Mouse (Mus musculus) embryonic facial prominence, embryonic 11.5 days (tissue): ENCODE measurements around the gene Mrpl51. TPM values are rescaled to one million over a fixed set of nuclear protein-coding genes. Genes with fewer than 3 reads are reported as not detected.
A peak's percentile ranks its signal among the peaks of the same experiment; 100 is the strongest.

Experiments
- ATAC-seq: fragments of 200-750 bp; cut with Nextera tagmentation; replicated peaks from 2 replicates; pipeline ENCODE4 v1.8.0; 2017; ENCODE audit warnings: low read depth; ENCODE audit not compliant: insufficient number of reproducible peaks, low FRiP score, low TSS enrichment
- DNase-seq: peaks from one replicate; pipeline ENCODE4 v3.0.0-alpha.2; 2015; ENCODE audit warnings: low spot score
- H3K27ac ChIP-seq: fragments of 300-500 bp; sonication (generic); replicated peaks from 2 replicates; pipeline ENCODE4 v1.5.1; 2014; ENCODE audit warnings: mild to moderate bottlenecking, low read depth, low read length, control low read depth
- H3K27me3 ChIP-seq: fragments of 300-500 bp; sonication (generic); 2 replicates; pipeline ENCODE4 v1.6.1; 2014; ENCODE audit warnings: mild to moderate bottlenecking, low read length, moderate library complexity, mixed read lengths; ENCODE audit not compliant: control insufficient read depth, insufficient read depth
- H3K36me3 ChIP-seq: fragments of 300-500 bp; sonication (generic); replicated peaks from 2 replicates; pipeline ENCODE4 v1.6.1; 2014; ENCODE audit warnings: low read depth, mild to moderate bottlenecking, low read length, moderate library complexity, mixed read lengths; ENCODE audit not compliant: control insufficient read depth, insufficient read depth
- H3K4me1 ChIP-seq: fragments of 300-500 bp; sonication (generic); 2 replicates; pipeline ENCODE4 v1.6.1; 2014; ENCODE audit warnings: low read length, mixed read lengths; ENCODE audit not compliant: control insufficient read depth, insufficient read depth
- H3K4me2 ChIP-seq: fragments of 300-500 bp; sonication (generic); 2 replicates; pipeline ENCODE4 v1.6.1; 2014; ENCODE audit warnings: low read depth, mild to moderate bottlenecking, control low read depth, low read length, moderate library complexity
- H3K4me3 ChIP-seq: fragments of 300-500 bp; sonication (generic); 2 replicates; pipeline ENCODE4 v1.5.1; 2014; ENCODE audit warnings: low read depth, low read length, control low read depth
- H3K9ac ChIP-seq: fragments of 300-500 bp; sonication (generic); replicated peaks from 2 replicates; pipeline ENCODE4 v1.6.1; 2014; ENCODE audit warnings: mild to moderate bottlenecking, control low read depth, low read length
- H3K9me3 ChIP-seq: fragments of 300-500 bp; sonication (generic); replicated peaks from 2 replicates; pipeline ENCODE4 v1.6.1; 2016; ENCODE audit warnings: mild to moderate bottlenecking, low read length, inconsistent platforms, mixed read lengths; ENCODE audit not compliant: control insufficient read depth
- WGBS: fragments of 180-500 bp; shearing (Covaris S2); extraction: QIAGEN DNeasy Blood & Tissue Kit; methylation state at CpG from one replicate; pipeline ENCODE4 v1.1.7; 2014; 5-methylcytosine and 5-hydroxymethylcytosine counted together
- polyA plus RNA-seq: library from polyadenylated mRNA; unstranded; fragments of >200 nt; fragmentation: Nextera tagmentation; extraction: Ambion mirVana; gene quantifications from 2 replicates; pipeline ENCODE4 v1.2.1, GENCODE M21; 2014

The Mrpl51 gene
- polyA plus RNA-seq, 1 experiment from 2014 or later: 205 TPM

DNA sequence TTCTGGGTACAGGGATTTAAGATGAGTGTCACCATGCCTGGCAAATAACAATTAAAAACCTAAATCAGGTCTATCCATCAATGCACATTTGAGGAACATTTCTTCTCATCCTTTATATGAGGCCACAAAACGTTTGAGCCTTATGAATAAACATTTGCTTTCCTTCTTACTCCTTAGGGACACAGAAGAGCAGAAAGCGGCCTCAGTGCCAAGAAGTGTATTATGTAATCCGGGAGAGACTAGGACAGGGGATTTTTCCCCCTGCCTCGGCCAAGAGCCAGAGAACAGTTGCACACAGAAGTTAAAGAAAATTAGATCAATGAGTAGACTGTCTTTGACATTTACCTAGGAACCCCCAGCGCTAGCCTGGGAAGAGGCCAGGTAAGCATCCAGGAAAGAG is 9.5 kb upstream of the Mrpl51 start:
- 82% methylated on average over 5 of the region's 5 CpGs for WGBS
- Histone ChIP-seq H3K4me2 (no peak overlapping the region), H3K36me3 (peaks cover 65% of the 10 kb centered on the region), H3K4me3 (no peak overlapping the region), H3K9ac (no peak overlapping the region), H3K27me3 (no peaks in the 10 kb centered on the region), H3K9me3 (no peaks in the 10 kb centered on the region), H3K4me1 (no peaks in the 10 kb centered on the region), H3K27ac (no peak overlapping the region)
- ATAC-seq (no peak), DNase-seq (no peak)

DNA sequence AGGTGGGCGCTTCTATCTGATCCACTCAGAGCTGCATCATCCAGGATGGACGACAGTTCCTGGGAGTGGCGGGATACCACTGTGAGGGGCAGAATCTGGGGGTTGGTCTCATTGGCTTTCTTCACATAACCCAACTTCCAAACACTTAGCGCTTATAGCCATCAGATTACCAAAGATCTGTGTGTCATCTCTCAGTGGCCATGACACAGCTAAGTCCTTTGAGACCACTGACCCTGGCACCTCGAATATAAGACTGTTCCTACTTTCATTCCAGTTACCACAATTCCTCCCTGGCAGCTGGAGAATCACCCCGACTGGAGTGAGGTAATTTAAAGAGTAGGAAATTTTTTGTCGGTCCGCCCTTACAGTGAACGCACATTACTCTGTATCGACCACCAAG is 5.4 kb upstream of the Mrpl51 start:
- H3K4me1 ChIP-seq: no peaks in the 10 kb centered on the region
- no peak overlapping the region for H3K4me3 ChIP-seq
- H3K9me3 ChIP-seq: no peaks in the 10 kb centered on the region
- no peak overlapping the region for H3K9ac ChIP-seq
- H3K27ac ChIP-seq: no peak overlapping the region
- no peak overlapping the region for H3K4me2 ChIP-seq
- ATAC-seq (no peak), DNase-seq (no peak)
- peaks cover 48% of the 10 kb centered on the region for H3K36me3 ChIP-seq
- H3K27me3 ChIP-seq: no peaks in the 10 kb centered on the region
- WGBS: 92% methylated on average over 10 of the region's 10 CpGs

DNA sequence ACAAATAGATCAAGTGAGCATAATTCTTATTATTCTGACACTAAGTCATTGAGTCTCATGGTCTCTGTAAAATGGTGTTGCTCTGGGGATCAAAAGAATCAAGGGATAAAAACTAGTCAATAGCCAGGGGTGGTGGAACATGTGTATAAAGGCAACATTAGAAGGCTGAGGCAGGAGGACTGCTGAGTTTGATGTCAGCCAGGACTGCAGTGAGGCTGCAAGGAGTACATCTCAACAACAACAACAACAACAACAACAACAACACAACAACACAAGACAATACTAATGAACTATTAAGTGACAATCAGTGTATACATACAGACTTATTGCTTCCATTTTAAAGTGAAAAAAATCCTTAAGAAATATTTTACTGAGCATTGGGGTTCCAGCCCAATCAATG is 785 bp upstream of the Mrpl51 start:
- Histone ChIP-seq H3K9me3 (no peaks in the 10 kb centered on the region), H3K36me3 (peaks cover 15% of the 10 kb centered on the region), H3K4me2 (peak overlapping the region; percentile 57), H3K4me1 (peaks cover 3% of the 10 kb centered on the region; the same call in 1 of the 2 replicates), H3K4me3 (peak overlapping the region; percentile 72), H3K27me3 (no peaks in the 10 kb centered on the region), H3K27ac (no peak overlapping the region), H3K9ac (peak overlapping the region; percentile 80)
- DNase-seq (peak; percentile 32), ATAC-seq (no peak)

DNA sequence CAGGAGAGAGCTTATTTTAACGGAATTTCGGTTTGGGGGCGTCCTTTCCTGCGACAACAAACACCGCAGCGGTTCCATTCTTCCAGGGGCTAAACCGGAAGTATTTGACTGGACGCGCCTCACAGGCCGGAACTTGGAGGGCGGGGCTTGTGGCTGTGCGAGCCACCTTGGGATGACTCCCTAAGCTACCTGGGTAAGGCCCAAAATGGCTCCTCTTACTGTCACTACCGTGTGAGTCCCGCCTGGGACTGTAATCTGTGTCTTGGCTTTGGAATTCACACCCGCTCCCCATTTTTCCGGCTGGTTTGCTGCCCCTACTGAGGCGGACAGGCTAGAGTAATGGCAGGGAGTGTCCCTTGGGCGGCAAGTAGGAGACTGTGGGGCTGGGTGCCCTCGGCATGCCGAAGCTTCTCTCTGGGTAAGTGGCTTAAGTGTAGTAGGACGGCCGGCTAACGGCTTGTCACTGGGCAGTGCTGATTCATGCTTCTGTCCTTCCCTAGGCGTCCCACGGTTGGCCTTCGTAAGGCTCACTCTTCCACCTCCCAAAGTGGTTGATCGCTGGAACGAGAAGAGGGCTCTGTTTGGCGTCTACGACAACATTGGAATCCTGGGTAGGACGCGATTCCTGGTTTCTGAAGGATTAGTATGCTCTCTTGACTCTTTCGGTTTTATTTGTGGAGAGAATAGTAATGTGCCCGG is 564 bp downstream of the Mrpl51 start:
- H3K9me3 ChIP-seq: no peaks in the 10 kb centered on the region
- peak overlapping the region; percentile 80 for H3K9ac ChIP-seq
- peaks cover 3% of the 10 kb centered on the region; the same call in 1 of the 2 replicates for H3K4me1 ChIP-seq
- peaks cover 10% of the 10 kb centered on the region for H3K36me3 ChIP-seq
- peak overlapping the region; percentile 79 for H3K4me2 ChIP-seq
- H3K4me3 ChIP-seq: peak overlapping the region; percentile 72
- 1% methylated on average over 34 of the region's 34 CpGs for WGBS
- ATAC-seq: peak; percentile 89
- DNase-seq: peak; percentile 97
- H3K27me3 ChIP-seq: no peaks in the 10 kb centered on the region
- H3K27ac ChIP-seq: peak overlapping the region; percentile 99

DNA sequence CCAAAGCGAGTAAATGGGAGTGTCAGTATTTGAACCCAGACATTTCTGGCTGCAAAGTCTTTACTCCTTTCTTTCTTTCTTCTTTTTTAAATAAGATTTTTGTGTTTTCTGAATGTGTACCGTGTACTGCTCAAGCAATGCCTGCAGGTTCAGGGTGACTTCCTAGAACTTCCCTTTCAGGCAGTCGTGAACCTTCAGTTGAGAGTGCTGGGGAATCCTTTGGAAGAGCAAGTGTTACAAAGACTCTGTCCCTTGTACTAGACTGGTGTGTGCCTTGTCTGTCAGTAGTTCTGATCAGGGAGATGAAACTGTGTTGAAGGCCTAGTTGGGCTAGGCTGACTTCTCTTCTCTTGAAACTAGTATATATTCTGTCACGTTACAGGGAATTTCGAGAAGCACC is 1.2 kb downstream of the Mrpl51 start:
- 45% methylated on average over 5 of the region's 5 CpGs for WGBS
- no peaks in the 10 kb centered on the region for H3K9me3 ChIP-seq
- H3K4me2 ChIP-seq: peak overlapping the region; percentile 79
- peak overlapping the region; percentile 80 for H3K9ac ChIP-seq
- peaks cover 3% of the 10 kb centered on the region; the same call in 1 of the 2 replicates for H3K4me1 ChIP-seq
- no peaks in the 10 kb centered on the region for H3K27me3 ChIP-seq
- no peak for DNase-seq
- H3K4me3 ChIP-seq: peak overlapping the region; percentile 72
- H3K27ac ChIP-seq: no peak overlapping the region
- H3K36me3 ChIP-seq: peaks cover 6% of the 10 kb centered on the region
- ATAC-seq: no peak

DNA sequence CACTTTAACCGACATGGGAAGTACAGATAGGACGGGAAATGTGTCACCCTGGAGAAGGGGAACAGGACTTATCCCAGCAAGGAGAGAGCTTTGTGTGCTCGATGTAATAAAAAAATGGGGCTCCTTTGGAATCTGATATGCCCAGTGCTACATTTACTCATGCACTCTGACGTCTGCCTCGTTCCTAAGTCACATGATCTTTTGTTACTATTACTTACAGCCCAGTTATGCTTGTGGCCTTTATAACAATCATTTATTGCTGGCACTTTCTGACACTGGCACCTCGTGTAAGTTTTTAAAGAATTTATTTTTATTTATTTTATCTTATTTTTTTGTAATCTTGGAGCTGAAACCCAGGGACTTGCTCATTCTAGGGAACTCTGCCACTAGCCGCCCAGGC is 1.8 kb downstream of the Mrpl51 start:
- Histone ChIP-seq H3K9ac (no peak overlapping the region), H3K9me3 (no peaks in the 10 kb centered on the region), H3K4me2 (no peak overlapping the region), H3K4me3 (no peak overlapping the region), H3K27me3 (no peaks in the 10 kb centered on the region), H3K27ac (no peak overlapping the region), H3K36me3 (peaks cover 4% of the 10 kb centered on the region; the same call in 1 of the 2 replicates), H3K4me1 (peaks cover 3% of the 10 kb centered on the region; the same call in 1 of the 2 replicates)
- 69% methylated on average over 7 of the region's 7 CpGs for WGBS
- DNase-seq: no peak
- no peak for ATAC-seq

DNA sequence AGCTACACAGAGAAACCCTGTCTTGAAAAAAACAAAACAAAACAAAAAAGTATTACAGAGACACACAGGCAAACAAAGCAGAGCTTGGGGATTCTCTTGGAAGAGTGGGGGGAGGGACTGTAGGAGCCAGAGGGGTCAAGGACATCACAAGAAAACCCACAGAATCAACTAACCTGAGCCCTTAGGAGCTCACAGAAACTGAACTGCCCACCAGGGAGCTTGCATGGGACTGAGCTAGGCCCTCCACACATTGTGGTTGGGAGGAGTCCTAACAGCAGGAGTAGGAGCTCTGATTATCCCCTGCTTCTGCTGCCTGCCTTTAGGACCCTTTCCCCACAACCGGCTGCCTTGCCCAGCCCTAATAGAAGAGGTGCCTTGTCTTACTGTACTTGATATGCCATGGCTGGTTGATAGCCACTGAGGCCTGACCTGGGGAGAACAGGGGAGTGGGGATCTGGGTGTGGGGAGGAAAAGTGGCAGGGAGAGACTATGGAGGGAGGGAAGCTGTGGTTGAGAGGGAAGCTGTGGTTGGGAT is 4.0 kb downstream of the Mrpl51 start:
- WGBS: 35% methylated on average over 1 of the region's 1 CpGs
- H3K9ac ChIP-seq: no peak overlapping the region
- H3K4me1 ChIP-seq: peaks cover 3% of the 10 kb centered on the region; the same call in 1 of the 2 replicates
- H3K27me3 ChIP-seq: no peaks in the 10 kb centered on the region
- DNase-seq: no peak
- no peaks in the 10 kb centered on the region for H3K9me3 ChIP-seq
- H3K4me2 ChIP-seq: no peak overlapping the region
- H3K4me3 ChIP-seq: no peak overlapping the region
- H3K36me3 ChIP-seq: no peaks in the 10 kb centered on the region; the same call in 1 of the 2 replicates
- ATAC-seq: no peak
- H3K27ac ChIP-seq: no peak overlapping the region

DNA sequence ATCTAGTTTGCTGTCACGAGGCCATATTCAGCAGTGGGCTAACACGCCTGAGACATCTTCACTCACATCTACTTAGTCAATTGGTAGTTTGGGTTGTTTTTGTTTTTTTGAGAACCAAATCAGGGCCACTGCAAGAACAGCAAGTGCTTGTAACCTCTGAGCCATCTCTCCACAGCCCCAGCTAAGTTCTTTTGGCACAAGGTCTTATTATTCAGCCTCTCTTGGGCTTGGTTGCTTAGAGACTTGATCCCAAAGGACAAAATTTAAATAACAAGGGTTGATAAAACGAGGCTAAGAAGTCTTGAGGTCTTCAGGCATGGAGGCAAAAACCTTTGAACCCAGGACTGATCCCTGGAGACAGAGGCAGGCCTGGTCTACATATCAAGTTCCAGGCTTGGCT is 4.7 kb downstream of the Mrpl51 start:
- Histone ChIP-seq H3K4me1 (peaks cover 3% of the 10 kb centered on the region; the same call in 1 of the 2 replicates), H3K9me3 (no peaks in the 10 kb centered on the region), H3K4me3 (no peak overlapping the region), H3K27me3 (no peaks in the 10 kb centered on the region), H3K36me3 (no peaks in the 10 kb centered on the region; the same call in 1 of the 2 replicates), H3K27ac (no peak overlapping the region), H3K4me2 (no peak overlapping the region), H3K9ac (no peak overlapping the region)
- 52% methylated on average over 3 of the region's 3 CpGs for WGBS
- ATAC-seq: no peak
- DNase-seq: no peak
